Mouse (Mus musculus): ENCODE results near the gene Sirt1. TPM values are rescaled to one million over a fixed set of nuclear protein-coding genes. Genes with fewer than 3 reads are reported as not detected.

Sirt1 gene
- polyA plus RNA-seq (2012; ENCODE audit: insufficient read depth, low replicate concordance), result 1.0 TPM in 1 of 2 replicates, not detected in the other

DNA sequence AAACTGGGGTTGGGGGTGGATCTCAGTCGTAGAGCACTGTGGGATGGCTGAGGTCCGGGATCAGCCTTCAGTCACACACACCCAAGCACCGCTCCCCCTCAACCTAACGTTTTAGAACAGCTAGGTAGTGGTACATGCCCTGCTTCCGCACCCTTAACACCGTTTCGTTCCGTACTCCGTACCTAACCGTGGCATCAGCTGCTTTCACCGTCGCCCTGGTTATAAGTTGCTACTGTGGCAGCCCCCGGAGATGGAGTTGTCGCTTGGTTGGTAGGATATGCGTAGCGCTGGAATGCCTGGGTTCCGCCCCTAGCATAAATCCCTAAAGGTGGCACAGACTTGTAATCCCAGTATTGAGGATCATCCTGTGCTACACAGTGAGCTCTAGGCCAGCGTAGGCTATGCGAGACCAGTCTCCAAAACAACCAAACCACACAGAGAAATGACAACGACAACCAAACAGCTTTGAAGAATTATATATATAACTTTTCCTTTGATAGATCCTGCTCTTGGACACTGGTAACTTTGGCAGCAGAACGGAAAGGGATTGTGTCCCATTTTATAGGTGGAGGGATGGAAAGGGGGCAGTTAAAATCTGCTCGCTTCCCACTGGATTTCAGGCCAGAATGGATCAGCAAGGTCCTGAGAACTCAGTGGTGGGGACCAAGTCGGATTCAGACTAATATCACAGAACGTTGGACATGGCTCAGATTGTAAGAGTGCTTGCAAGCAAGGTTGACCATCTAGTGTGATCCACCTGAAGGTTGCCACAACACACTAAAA, at the start of gene Sirt1:
Gene Sirt1 (minus strand): TSS at position 207 of the 783 bp plus-strand sequence.
- peaks cover 30% of the 10 kb centered on the region for H3K4me1 ChIP-seq
- H3K9me3 ChIP-seq, result no peaks in the 10 kb centered on the region
- H3K36me3 ChIP-seq (replicated peaks; ENCODE audit: low read length), result no peaks in the 10 kb centered on the region
- peaks cover 2% of the 10 kb centered on the region for H3K27me3 ChIP-seq (replicated peaks)
- H3K4me3 ChIP-seq (replicated peaks), result peak within 1 kb of the TSS; percentile 92
- no peak for TF ChIP-seq FLI1 (IDR thresholded peaks at IDR 0.05; ENCODE audit: low read length)
- TF ChIP-seq GATA1 (IDR thresholded peaks at IDR 0.05; ENCODE audit: borderline replicate concordance, low read length), result no peak

DNA sequence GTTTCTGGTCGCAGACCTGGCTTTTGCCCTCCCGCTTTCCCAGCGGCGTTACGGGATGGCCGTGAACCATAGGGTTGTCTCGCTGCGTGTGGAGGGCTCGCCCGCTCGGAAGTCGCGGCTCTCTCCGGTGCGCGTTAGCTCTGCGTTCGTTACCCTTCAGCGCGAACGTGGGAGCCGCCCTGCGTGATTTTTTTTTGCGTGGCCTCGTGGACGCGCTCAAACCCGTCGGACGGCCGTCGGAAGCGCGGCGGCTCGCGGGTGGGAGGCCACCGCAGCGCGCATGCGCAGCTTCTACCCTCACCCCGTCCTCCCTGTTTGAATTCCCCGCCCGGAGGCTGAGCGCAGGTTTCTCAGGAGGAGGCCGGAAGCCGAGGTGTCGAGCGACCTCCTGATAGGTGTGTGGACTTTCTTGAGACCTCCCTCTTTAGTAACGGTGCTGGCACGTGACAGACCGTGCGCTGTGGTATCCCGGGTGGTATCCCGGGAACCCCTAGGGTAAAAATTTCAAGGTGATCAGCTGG, 48.3 kb upstream of the Sirt1 start, which contains the start of gene Ctnna3:
Gene Ctnna3 (plus strand): TSS at position 314 of the 521 bp plus-strand sequence.
- H3K36me3 ChIP-seq (replicated peaks; ENCODE audit: low read length), result no peaks in the 10 kb centered on the region
- no peaks in the 10 kb centered on the region for H3K9me3 ChIP-seq
- TF ChIP-seq GATA1 (IDR thresholded peaks at IDR 0.05; ENCODE audit: borderline replicate concordance, low read length), result no peak
- TF ChIP-seq FLI1 (IDR thresholded peaks at IDR 0.05; ENCODE audit: low read length), result peak; percentile 79; the same call in 1 of the 2 replicates
- peaks cover 22% of the 10 kb centered on the region for H3K4me1 ChIP-seq
- H3K4me3 ChIP-seq (replicated peaks), result peak within 1 kb of the TSS; percentile 98
- H3K27me3 ChIP-seq (replicated peaks), result no peaks in the 10 kb centered on the region

- Histone ChIP-seq H3K36me3 (replicated peaks; ENCODE audit: low read length) (no peaks in the 10 kb centered on the region), H3K9me3 (no peaks in the 10 kb centered on the region), H3K4me3 (replicated peaks) (peak overlapping the region; percentile 98), H3K4me1 (peaks cover 22% of the 10 kb centered on the region), H3K27me3 (replicated peaks) (no peaks in the 10 kb centered on the region)
- TF ChIP-seq GATA1 (IDR thresholded peaks at IDR 0.05; ENCODE audit: borderline replicate concordance, low read length) (no peak), FLI1 (IDR thresholded peaks at IDR 0.05; ENCODE audit: low read length) (no peak)
Observed at GRCm38 (mm10) chr10:63429380-63429779, 47.9 kb upstream of the Sirt1 start.

GRCm38 (mm10) chr10:63429023-63429340, 47.5 kb upstream of the Sirt1 start:
- peaks cover 23% of the 10 kb centered on the region for H3K4me1 ChIP-seq
- H3K4me3 ChIP-seq (replicated peaks), result peak overlapping the region; percentile 98
- TF ChIP-seq FLI1 (IDR thresholded peaks at IDR 0.05; ENCODE audit: low read length) (no peak), GATA1 (IDR thresholded peaks at IDR 0.05; ENCODE audit: borderline replicate concordance, low read length) (no peak)
- H3K9me3 ChIP-seq, result no peaks in the 10 kb centered on the region
- no peaks in the 10 kb centered on the region for H3K27me3 ChIP-seq (replicated peaks)
- H3K36me3 ChIP-seq (replicated peaks; ENCODE audit: low read length), result no peaks in the 10 kb centered on the region

GRCm38 (mm10) chr10:63428243-63429022, 46.9 kb upstream of the Sirt1 start:
- Histone ChIP-seq H3K4me1 (peaks cover 27% of the 10 kb centered on the region), H3K9me3 (no peaks in the 10 kb centered on the region), H3K36me3 (replicated peaks; ENCODE audit: low read length) (no peaks in the 10 kb centered on the region), H3K4me3 (replicated peaks) (peak overlapping the region; percentile 98), H3K27me3 (replicated peaks) (no peaks in the 10 kb centered on the region)
- no peak for TF ChIP-seq FLI1 (IDR thresholded peaks at IDR 0.05; ENCODE audit: low read length)
- no peak for TF ChIP-seq GATA1 (IDR thresholded peaks at IDR 0.05; ENCODE audit: borderline replicate concordance, low read length)

GRCm38 (mm10) chr10:63427146-63427545, 45.6 kb upstream of the Sirt1 start:
- Histone ChIP-seq H3K4me1 (peaks cover 24% of the 10 kb centered on the region), H3K4me3 (replicated peaks) (no peak overlapping the region)

DNA sequence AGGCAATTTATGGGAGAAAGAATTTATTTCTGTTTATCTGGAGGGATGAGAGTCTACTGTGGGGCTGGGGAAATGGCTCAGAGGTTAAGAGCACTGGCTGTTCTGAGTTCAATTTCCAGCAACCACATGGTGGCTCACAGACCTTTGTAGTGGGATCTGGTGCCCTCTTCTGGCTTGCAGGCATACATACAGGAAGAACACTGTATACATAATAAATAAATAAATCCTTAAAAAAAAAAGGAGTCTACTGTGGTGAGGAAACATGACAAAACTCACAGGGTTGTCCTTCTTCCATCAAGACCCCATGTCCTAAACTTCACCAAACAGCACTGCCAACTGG, 42.9 kb upstream of the Sirt1 start:
- peaks cover 14% of the 10 kb centered on the region for H3K4me1 ChIP-seq
- H3K36me3 ChIP-seq (replicated peaks; ENCODE audit: low read length), result no peaks in the 10 kb centered on the region
- no peaks in the 10 kb centered on the region for H3K9me3 ChIP-seq
- TF ChIP-seq FLI1 (IDR thresholded peaks at IDR 0.05; ENCODE audit: low read length) (no peak), GATA1 (IDR thresholded peaks at IDR 0.05; ENCODE audit: borderline replicate concordance, low read length) (no peak)
- no peak overlapping the region for H3K4me3 ChIP-seq (replicated peaks)
- H3K27me3 ChIP-seq (replicated peaks), result peaks cover 3% of the 10 kb centered on the region

More at GRCm38 (mm10) chr10:63427146-63427545, 45.6 kb upstream of the Sirt1 start:
- Histone ChIP-seq H3K36me3 (replicated peaks; ENCODE audit: low read length) (no peaks in the 10 kb centered on the region), H3K9me3 (no peaks in the 10 kb centered on the region), H3K27me3 (replicated peaks) (no peaks in the 10 kb centered on the region)
- TF ChIP-seq GATA1 (IDR thresholded peaks at IDR 0.05; ENCODE audit: borderline replicate concordance, low read length) (no peak), FLI1 (IDR thresholded peaks at IDR 0.05; ENCODE audit: low read length) (no peak)

- Histone ChIP-seq H3K9me3 (no peaks in the 10 kb centered on the region), H3K36me3 (replicated peaks; ENCODE audit: low read length) (no peaks in the 10 kb centered on the region), H3K27me3 (replicated peaks) (peaks cover 3% of the 10 kb centered on the region), H3K4me1 (peaks cover 13% of the 10 kb centered on the region), H3K4me3 (replicated peaks) (no peak overlapping the region)
- no peak for TF ChIP-seq GATA1 (IDR thresholded peaks at IDR 0.05; ENCODE audit: borderline replicate concordance, low read length)
- TF ChIP-seq FLI1 (IDR thresholded peaks at IDR 0.05; ENCODE audit: low read length), result no peak
Observed at GRCm38 (mm10) chr10:63423591-63424474, 42.3 kb upstream of the Sirt1 start.

DNA sequence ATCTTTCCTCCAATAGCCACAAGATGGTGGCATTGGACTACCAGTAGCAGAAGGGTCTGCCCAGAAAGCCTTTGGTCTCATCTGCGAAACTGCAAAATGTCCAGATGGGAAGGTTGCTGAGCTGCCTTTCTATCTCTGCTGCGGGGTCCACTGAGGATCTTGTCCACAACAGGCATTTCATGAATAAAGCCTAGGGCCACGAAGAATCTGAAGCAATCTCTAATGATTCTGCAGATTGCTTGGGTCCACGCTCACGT, 41.2 kb upstream of the Sirt1 start:
- peaks cover 3% of the 10 kb centered on the region for H3K27me3 ChIP-seq (replicated peaks)
- no peaks in the 10 kb centered on the region for H3K9me3 ChIP-seq
- no peak for TF ChIP-seq FLI1 (IDR thresholded peaks at IDR 0.05; ENCODE audit: low read length)
- TF ChIP-seq GATA1 (IDR thresholded peaks at IDR 0.05; ENCODE audit: borderline replicate concordance, low read length), result no peak
- peaks cover 8% of the 10 kb centered on the region; the same call in 1 of the 2 replicates for H3K4me1 ChIP-seq
- no peaks in the 10 kb centered on the region for H3K36me3 ChIP-seq (replicated peaks; ENCODE audit: low read length)
- no peak overlapping the region for H3K4me3 ChIP-seq (replicated peaks)
